Mouse (Mus musculus) kidney, embryonic 16.5 days (tissue): ENCODE results near the gene Ckmt1. TPM values are rescaled to one million over a fixed set of nuclear protein-coding genes. Genes with fewer than 3 reads are reported as not detected.

Source experiments
- ATAC-seq: fragments of 200-750 bp; cut with Nextera tagmentation; 2 replicates; pipeline ENCODE4 v1.8.0; 2017; ENCODE audit warnings: moderate TSS enrichment; ENCODE audit not compliant: low FRiP score, low TSS enrichment
- H3K27ac ChIP-seq: fragments of 300-500 bp; sonication (generic); 2 replicates; pipeline ENCODE4 v1.5.1; 2014; ENCODE audit warnings: low read length
- H3K27me3 ChIP-seq: fragments of 300-500 bp; sonication (generic); 2 replicates; pipeline ENCODE4 v1.6.1; 2014; ENCODE audit warnings: low read length, control low read depth, mixed read lengths; ENCODE audit not compliant: insufficient read depth
- H3K36me3 ChIP-seq: fragments of 300-500 bp; sonication (generic); 2 replicates; pipeline ENCODE4 v1.6.1; 2014; ENCODE audit warnings: low read length, control low read depth, mixed read lengths; ENCODE audit not compliant: insufficient read depth
- H3K4me1 ChIP-seq: fragments of 300-500 bp; sonication (generic); 2 replicates; pipeline ENCODE4 v1.6.1; 2014; ENCODE audit warnings: low read length, control low read depth, mixed read lengths; ENCODE audit not compliant: insufficient read depth
- H3K4me2 ChIP-seq: fragments of 300-500 bp; sonication (generic); replicated peaks from 2 replicates; pipeline ENCODE4 v1.6.1; 2014; ENCODE audit warnings: low read depth, low read length
- H3K4me3 ChIP-seq: fragments of 300-500 bp; sonication (generic); 2 replicates; pipeline ENCODE4 v1.5.1; 2014; ENCODE audit warnings: mild to moderate bottlenecking, low read length
- H3K9ac ChIP-seq: fragments of 300-500 bp; sonication (generic); replicated peaks from 2 replicates; pipeline ENCODE4 v1.6.1; 2014; ENCODE audit warnings: low read length
- H3K9me3 ChIP-seq: fragments of 300-500 bp; sonication (generic); 2 replicates; pipeline ENCODE4 v1.6.1; 2016; ENCODE audit warnings: low read length, control low read depth
- WGBS: fragments of 180-500 bp; shearing (Covaris S2); extraction: QIAGEN DNeasy Blood & Tissue Kit; methylation state at CpG from one replicate; pipeline ENCODE4 v1.1.7; 2014; 5-methylcytosine and 5-hydroxymethylcytosine counted together
- polyA plus RNA-seq: library from polyadenylated mRNA; unstranded; fragments of >200 nt; fragmentation: Nextera tagmentation; extraction: Ambion mirVana; gene quantifications from 2 replicates; pipeline ENCODE4 v1.2.1, GENCODE M21; 2015

Ckmt1 gene
- 28.2 and 34.6 TPM in 2 replicates for polyA plus RNA-seq

GRCm38 (mm10) chr2:121357494-121357893 lies at the start of gene Ckmt1:
Ckmt1 (plus strand) TSS chr2:121357714.
- peak within 1 kb of the TSS; percentile 59 for H3K4me2 ChIP-seq
- H3K27ac ChIP-seq = no peak within 1 kb of the TSS
- ATAC-seq = no peak
- H3K27me3 ChIP-seq = peaks cover 14% of the 10 kb centered on the region
- peak within 1 kb of the TSS; percentile 40 for H3K4me3 ChIP-seq
- 40% methylated on average over 5 of the region's 5 CpGs for WGBS
- no peaks in the 10 kb centered on the region for H3K9me3 ChIP-seq
- H3K4me1 ChIP-seq = peaks cover 16% of the 10 kb centered on the region
- peak within 1 kb of the TSS; percentile 50 for H3K9ac ChIP-seq
- no peaks in the 10 kb centered on the region for H3K36me3 ChIP-seq

GRCm38 (mm10) chr2:121308997-121309416 lies 48.5 kb upstream of the Ckmt1 start:
- peak overlapping the region; percentile 71 for H3K27ac ChIP-seq

GRCm38 (mm10) chr2:121316278-121316677 lies 41.2 kb upstream of the Ckmt1 start:
- Histone ChIP-seq H3K27me3 (no peaks in the 10 kb centered on the region), H3K36me3 (no peaks in the 10 kb centered on the region; the same call in none of the 2 replicates), H3K4me3 (no peak overlapping the region), H3K4me2 (no peak overlapping the region), H3K4me1 (no peaks in the 10 kb centered on the region), H3K27ac (no peak overlapping the region), H3K9ac (no peak overlapping the region), H3K9me3 (no peaks in the 10 kb centered on the region)
- 71% methylated on average over 8 of the region's 8 CpGs for WGBS
- no peak for ATAC-seq

More at GRCm38 (mm10) chr2:121308997-121309416, 48.5 kb upstream of the Ckmt1 start:
- Histone ChIP-seq H3K9me3 (no peaks in the 10 kb centered on the region), H3K4me3 (no peak overlapping the region), H3K4me1 (peaks cover 23% of the 10 kb centered on the region), H3K36me3 (no peaks in the 10 kb centered on the region; the same call in 1 of the 2 replicates), H3K27me3 (no peaks in the 10 kb centered on the region), H3K4me2 (peak overlapping the region; percentile 45), H3K9ac (0 out of 2 replicates have a peak overlapping the region, but pooled peaks have one; percentile 25)
- peak; percentile 70 for ATAC-seq
- WGBS = 3% methylated on average over 5 of the region's 5 CpGs

- Histone ChIP-seq H3K27ac (no peak overlapping the region), H3K36me3 (no peaks in the 10 kb centered on the region; the same call in 1 of the 2 replicates), H3K4me3 (no peak overlapping the region), H3K4me1 (no peaks in the 10 kb centered on the region), H3K27me3 (no peaks in the 10 kb centered on the region), H3K4me2 (no peak overlapping the region), H3K9ac (no peak overlapping the region), H3K9me3 (no peaks in the 10 kb centered on the region)
- WGBS = 94% methylated on average over 10 of the region's 10 CpGs
- no peak for ATAC-seq
Measured at GRCm38 (mm10) chr2:121323041-121323440, 34.5 kb upstream of the Ckmt1 start.

- Histone ChIP-seq H3K9me3 (no peaks in the 10 kb centered on the region), H3K4me1 (no peaks in the 10 kb centered on the region), H3K4me3 (no peak overlapping the region), H3K27ac (no peak overlapping the region), H3K4me2 (no peak overlapping the region), H3K9ac (no peak overlapping the region), H3K36me3 (no peaks in the 10 kb centered on the region; the same call in 1 of the 2 replicates), H3K27me3 (no peaks in the 10 kb centered on the region)
- no peak for ATAC-seq
- WGBS = 83% methylated on average over 10 of the region's 10 CpGs
Measured at GRCm38 (mm10) chr2:121323693-121324470, 33.6 kb upstream of the Ckmt1 start.

DNA sequence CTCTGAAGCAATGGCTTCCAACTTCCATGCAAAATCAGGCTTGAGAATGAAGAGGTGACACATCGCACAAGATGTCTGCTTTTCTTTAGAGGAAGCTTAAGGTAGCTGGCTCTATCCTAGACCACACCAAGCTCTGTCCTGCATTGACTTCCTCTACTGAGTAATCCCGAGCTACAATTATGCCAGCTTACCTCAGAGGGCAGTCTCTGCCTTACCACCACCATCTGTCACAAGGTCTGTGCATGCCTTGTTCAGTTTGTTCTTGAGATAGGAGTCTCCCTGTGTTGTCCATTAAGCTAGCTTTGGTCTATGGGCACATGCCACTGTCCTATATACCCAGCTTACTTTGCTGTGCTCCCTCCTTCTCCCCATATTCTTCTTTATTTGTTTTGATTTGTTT lies 28.0 kb upstream of the Ckmt1 start:
- ATAC-seq = no peak
- Histone ChIP-seq H3K36me3 (0 out of 2 replicates have a peak, but pooled peaks cover 3% of the 10 kb centered on the region), H3K4me3 (no peak overlapping the region), H3K27ac (no peak overlapping the region), H3K9me3 (no peaks in the 10 kb centered on the region), H3K4me1 (no peaks in the 10 kb centered on the region), H3K27me3 (no peaks in the 10 kb centered on the region), H3K4me2 (no peak overlapping the region), H3K9ac (no peak overlapping the region)
- 91% methylated on average over 2 of the region's 2 CpGs for WGBS

DNA sequence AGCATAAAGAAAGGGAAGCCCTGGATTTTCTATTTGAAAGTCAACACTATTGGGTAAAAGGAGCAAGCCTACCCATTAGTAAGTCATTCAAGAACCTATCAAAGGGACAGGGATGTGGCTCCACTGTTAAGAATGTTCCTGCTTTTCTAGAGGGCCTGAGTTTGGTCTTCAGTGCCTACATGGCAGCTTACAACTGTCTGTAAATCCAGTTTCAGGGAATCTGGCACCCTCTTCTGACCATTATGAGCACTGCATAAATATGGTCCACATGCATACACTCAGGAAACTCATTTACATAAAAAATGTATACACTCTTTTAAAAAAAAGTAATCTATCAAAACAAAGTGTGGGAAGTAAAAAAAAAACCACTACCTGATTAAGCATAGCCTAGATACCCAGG lies 18.5 kb upstream of the Ckmt1 start:
- no peaks in the 10 kb centered on the region for H3K4me1 ChIP-seq
- H3K4me3 ChIP-seq = no peak overlapping the region
- H3K36me3 ChIP-seq = peaks cover 7% of the 10 kb centered on the region; the same call in 1 of the 2 replicates
- H3K9ac ChIP-seq = no peak overlapping the region
- 0 out of 2 replicates have a peak, but pooled peaks cover 3% of the 10 kb centered on the region for H3K9me3 ChIP-seq
- no peak overlapping the region for H3K27ac ChIP-seq
- no peaks in the 10 kb centered on the region for H3K27me3 ChIP-seq
- H3K4me2 ChIP-seq = no peak overlapping the region
- ATAC-seq = no peak

DNA sequence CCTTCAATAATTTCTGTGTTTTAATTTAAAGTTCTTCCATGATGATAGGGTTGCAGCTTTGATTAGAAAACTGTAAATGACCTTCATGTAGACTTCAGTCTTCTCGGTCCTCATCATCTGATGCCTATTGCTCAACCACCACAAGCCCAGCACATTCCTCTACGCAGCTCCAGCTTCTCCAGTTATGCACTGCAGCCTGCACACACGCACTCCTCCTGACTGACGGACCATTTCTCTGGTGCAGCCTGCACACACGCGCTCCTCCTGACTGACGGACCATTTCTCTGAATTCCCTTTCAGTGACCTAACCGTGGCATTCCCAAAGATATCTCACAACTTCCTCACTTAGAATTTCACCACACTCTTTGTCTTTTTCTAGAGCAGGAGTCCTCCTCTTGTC lies 4.4 kb upstream of the Ckmt1 start:
- Histone ChIP-seq H3K9ac (no peak overlapping the region), H3K9me3 (no peaks in the 10 kb centered on the region), H3K36me3 (no peaks in the 10 kb centered on the region), H3K4me3 (no peak overlapping the region), H3K27me3 (peaks cover 8% of the 10 kb centered on the region; the same call in 1 of the 2 replicates), H3K4me2 (no peak overlapping the region), H3K4me1 (peaks cover 8% of the 10 kb centered on the region), H3K27ac (no peak overlapping the region)
- no peak for ATAC-seq
- WGBS = 56% methylated on average over 8 of the region's 8 CpGs

- Histone ChIP-seq H3K27me3 (peaks cover 14% of the 10 kb centered on the region), H3K9me3 (no peaks in the 10 kb centered on the region), H3K4me3 (peak overlapping the region; percentile 76), H3K4me1 (peaks cover 16% of the 10 kb centered on the region), H3K36me3 (no peaks in the 10 kb centered on the region), H3K27ac (no peak overlapping the region), H3K4me2 (peak overlapping the region; percentile 84), H3K9ac (peak overlapping the region; percentile 82)
- 2% methylated on average over 6 of the region's 6 CpGs for WGBS
- no peak for ATAC-seq
Measured at GRCm38 (mm10) chr2:121354378-121354777, 3.1 kb upstream of the Ckmt1 start.
